Mouse (Mus musculus) thymus, postnatal 36 days (tissue): ENCODE data around the gene Thap4.

Experiments used
- DNase-seq, 2 experiments: peaks; one replicate each; pipeline ENCODE4 v3.0.0; 2022; ENCODE audit warnings: mixed read lengths in 2 of 2

Thap4 gene

GRCm38 (mm10) chr1:93742910-93743309 lies 11.8 kb downstream of the Thap4 start:
- no peak for DNase-seq

DNA sequence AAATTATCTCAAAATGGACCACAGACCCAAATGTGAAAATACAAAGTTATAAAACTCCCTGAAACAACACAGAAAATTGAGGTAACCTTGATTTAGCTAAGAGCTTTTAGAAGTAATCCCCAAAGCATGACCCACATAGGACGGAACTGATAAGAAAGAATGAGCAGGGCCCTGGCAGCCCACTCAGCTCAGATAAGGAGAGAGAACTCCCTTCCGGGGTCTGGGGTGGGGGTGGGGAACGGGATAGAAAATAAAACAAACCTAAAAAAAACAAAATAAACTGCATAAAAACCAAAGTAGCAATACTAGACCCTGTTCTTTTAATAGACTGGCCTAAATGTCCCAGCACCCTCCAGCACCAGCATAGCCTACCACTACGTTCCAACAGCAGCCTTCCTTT lies 12.7 kb downstream of the Thap4 start:
- DNase-seq = no peak

DNA sequence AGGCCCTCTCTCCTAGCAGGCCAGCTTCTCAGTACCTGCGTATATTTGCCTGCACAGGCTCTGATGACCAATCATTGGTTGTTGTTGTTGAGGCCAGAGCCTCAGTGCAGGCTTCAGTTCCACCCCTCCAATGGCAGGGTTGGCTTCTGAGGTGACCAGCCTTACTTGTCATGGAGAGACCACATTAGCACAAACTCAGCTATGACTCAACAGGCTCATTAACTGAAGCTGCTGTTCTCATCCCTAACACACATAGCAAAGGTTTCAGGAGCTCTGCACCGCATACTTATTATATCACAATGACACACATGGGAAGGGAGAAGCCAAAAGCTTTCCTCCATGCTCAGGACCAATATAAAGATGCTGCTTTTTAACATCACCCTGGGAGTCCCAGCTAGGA lies 14.0 kb downstream of the Thap4 start:
- DNase-seq = no peak

DNA sequence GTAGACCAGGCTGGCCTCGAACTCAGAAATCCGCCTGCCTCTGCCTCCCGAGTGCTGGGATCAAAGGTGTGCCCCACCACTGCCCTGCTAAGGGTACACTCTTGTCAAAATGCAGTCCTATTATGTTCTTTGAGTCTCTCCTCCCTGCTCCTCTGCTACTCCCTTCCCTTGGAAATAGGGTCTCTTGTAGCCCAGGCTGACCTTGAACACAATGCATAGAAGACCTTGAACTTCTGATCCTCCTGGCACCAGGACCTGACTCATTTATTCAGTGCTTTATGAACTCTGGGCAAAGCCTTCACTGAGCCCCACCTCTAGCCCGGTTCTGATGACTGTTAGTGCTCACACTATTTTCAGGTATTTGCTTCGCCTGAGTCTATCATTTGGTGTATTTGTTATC lies 17.0 kb downstream of the Thap4 start:
- DNase-seq = no peak

DNA sequence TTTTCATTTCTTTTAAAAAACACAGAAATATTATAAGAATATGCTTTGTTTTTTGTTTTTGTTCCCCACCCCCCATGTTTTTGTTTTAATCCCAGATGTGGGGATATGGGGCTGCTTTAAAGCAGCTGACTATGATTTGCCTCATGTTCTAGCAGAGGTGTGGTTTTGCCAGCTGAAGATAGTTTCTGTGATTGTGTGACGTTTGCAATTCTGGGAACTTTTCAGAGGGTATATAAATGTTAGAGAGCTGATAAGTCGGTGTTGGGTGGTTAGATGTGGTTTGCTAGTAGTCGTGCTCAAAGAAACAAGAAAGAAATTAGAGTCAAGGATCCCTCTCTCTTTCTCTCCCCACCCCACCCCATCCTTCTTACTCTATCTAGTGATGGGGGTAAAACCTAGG lies 18.8 kb downstream of the Thap4 start:
- DNase-seq = no peak

DNA sequence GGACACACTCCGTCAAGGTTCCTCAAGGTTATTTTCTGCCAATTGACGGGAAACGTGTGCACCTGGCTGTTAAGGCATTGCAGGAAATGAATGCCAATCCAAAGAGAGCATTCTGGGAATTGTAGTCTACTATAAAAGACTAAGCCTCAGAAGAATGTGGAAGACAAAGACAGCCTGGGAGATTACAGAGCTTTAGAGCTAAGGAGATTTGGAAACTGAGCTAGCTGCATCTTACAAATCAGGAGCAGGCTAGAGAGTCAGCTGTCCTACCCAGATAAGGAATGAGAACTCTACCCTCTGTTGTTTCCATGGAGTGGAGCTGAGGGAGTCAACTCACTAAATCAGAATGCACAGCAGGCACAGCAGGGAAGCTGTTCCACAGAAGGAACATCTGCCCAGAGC lies 22.8 kb downstream of the Thap4 start:
- no peak for DNase-seq

GRCm38 (mm10) chr1:93731103-93731502 lies 23.6 kb downstream of the Thap4 start:
- no peak for DNase-seq

DNA sequence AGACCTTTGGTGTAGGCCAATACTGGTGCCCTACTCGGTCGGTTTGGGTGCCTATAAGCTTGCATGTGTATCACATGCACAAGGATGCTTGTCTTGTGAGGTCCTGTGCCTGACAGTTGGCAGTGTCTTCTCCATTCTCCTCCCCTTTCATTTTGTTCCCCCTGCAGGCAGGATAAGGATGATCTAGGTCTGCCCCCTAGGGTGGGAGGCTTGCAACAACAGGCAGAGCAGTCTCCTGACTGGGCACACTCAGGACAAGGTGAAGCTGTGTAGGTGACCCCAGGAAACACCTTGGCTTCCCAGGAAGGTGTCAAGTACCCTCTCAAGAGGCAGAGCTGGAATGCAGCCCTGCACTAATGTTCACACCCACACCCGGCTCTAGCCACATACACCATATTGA lies 27.7 kb downstream of the Thap4 start:
- peak; percentile 45 to 50 for DNase-seq

- no peak for DNase-seq
Observed at GRCm38 (mm10) chr1:93726116-93726515, 28.5 kb downstream of the Thap4 start.

DNA sequence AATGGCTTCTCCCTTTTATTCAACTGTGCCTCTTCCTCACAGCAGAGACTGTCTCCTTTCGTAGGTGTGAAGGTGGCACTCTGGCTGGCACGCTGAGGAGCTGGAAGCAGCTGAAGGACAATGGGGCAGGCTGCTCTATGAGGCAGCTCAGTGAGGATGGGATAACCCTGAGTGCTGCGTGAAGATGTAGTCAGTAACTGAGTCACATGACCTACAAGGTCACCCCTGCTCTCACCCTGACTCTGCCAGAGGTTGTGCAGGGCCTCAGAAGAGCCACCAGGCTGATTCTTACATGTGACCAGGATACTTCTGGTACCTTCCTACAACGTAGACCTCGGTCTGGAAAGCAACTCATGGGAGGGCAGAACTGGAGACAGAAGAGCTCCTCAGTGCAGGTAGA lies 29.0 kb downstream of the Thap4 start:
- DNase-seq = no peak

GRCm38 (mm10) chr1:93724623-93725022 lies 30.0 kb downstream of the Thap4 start:
- DNase-seq = no peak

- DNase-seq = no peak
Observed at GRCm38 (mm10) chr1:93721557-93721956, 33.1 kb downstream of the Thap4 start.

GRCm38 (mm10) chr1:93716166-93716565 lies 38.5 kb downstream of the Thap4 start:
- DNase-seq = no peak

DNA sequence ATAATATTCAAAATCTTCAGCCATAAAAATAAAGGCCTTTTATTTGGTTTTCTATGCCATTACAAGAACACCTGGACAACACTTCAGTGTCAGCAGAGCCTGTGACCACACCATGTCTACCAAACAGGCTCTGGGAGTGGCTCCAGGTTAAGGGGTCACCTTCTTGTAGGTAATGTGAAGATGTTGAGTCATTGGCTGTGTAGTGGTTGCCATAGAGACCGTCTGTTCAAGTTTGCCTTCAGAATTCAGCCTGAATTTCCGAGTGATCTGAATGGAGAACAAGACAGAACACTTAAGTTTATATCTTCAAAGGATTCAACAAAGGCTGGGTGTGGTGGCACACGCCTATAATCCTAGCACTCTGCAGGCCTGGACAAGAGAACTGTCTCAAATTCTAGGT lies 49.3 kb downstream of the Thap4 start:
- no peak for DNase-seq

- no peak for DNase-seq
Observed at GRCm38 (mm10) chr1:93704341-93704740, 50.3 kb downstream of the Thap4 start.

GRCm38 (mm10) chr1:93703472-93704048 lies 51.1 kb downstream of the Thap4 start:
- no peak for DNase-seq

DNA sequence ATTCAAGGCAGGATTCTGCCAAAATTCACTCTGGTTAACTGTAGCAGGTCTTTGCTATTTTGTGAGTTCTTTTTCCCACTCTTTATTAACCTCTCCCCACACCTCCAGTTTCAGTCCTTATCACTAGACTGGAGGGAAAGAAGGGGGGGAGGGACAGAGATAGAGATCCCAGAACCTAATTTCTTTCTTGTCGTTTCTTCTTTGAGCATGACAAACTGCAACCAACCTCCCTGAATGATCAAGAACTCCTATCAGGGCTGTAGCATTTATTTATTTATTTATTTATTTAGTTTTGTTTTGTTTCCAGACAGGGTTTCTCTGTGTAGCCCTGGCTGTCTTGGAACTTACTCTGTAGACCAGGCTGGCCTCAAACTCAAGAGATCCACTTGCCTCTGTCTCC lies 52.6 kb downstream of the Thap4 start:
- no peak for DNase-seq

GRCm38 (mm10) chr1:93699159-93699558 lies 55.5 kb downstream of the Thap4 start:
- DNase-seq = no peak

DNA sequence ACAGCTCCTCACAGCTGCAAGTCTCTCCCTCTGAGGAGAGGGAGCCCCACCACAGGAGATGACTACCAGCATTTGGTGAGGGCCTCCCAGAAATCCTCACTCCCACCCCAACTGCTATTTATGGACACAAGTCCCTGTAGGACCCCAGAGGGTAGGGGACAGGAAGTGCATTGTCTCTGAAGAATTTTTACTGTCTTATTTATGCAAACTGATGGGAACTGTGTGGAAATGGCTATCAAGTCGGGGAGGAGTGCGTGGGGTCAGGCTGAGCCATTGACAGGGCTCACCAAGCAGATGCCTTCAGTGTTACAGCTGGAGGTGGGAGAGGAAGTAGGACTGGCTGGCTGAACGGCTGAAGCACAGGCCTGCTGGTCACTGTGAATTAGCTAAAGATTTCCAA lies 57.3 kb downstream of the Thap4 start:
- DNase-seq = no peak

DNA sequence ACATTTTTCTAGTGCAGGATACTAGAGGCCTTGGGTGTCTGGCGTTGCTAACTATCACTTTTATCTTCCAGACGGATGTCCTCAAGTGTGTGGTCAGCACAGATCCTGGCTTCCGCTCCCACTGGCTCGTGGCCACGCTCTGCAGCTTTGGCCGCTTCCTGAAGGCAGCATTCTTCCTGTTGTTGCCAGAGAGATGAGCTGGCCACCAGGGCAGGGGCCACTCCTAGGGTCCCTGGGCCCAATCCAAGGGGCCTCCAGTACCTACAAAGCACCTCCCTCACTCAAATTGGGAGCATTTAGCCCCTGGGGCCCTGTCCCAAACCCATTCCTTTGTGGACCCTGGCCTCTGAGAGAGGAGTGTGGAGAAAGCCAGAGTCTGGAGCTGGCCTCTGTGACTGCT lies 59.7 kb downstream of the Thap4 start:
- no peak for DNase-seq

- DNase-seq = no peak
Observed at GRCm38 (mm10) chr1:93693943-93694342, 60.7 kb downstream of the Thap4 start.

GRCm38 (mm10) chr1:93693502-93693901 lies 61.2 kb downstream of the Thap4 start:
- no peak for DNase-seq

DNA sequence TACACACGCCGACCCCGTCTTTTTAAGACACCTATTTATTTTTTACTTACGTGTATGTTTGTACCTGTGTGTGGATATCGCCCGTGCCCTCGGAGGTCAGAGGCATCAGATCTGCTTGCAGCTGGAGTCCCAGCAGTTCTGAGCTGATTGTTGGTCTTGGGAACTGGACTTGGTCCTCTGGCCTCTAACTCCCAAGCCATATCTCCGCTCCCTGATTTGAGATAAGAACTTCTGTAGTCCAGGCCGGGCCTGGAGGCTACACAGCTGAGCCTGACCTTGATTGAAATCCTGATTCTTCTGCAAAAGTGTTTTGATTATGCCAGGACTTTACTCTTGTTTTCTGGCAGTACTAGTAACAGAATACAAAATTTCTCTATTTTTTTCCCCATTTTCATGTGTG lies 61.9 kb downstream of the Thap4 start:
- no peak for DNase-seq

GRCm38 (mm10) chr1:93691786-93692357 lies 62.8 kb downstream of the Thap4 start:
- no peak for DNase-seq

GRCm38 (mm10) chr1:93691106-93691505 lies 63.6 kb downstream of the Thap4 start:
- DNase-seq = no peak
